Mouse (Mus musculus): ENCODE results near the gene Dbr1.
"Not testable (repeated sequence)": the region's sequence is repeated elsewhere in the genome, so short reads cannot be mapped to it uniquely, and the experiment has no call there.

Dbr1 gene

GRCm38 (mm10) chr9:99575677-99576480 is at the start of gene Dbr1:
Gene Dbr1, plus strand, starts transcription at chr9:99575799.
- in situ Hi-C loops (cut with MboI, MseI), result loop anchor here (10.0 kb wide), 1 partner anchor 511 kb away; no protein-coding TSS in a partner anchor

DNA sequence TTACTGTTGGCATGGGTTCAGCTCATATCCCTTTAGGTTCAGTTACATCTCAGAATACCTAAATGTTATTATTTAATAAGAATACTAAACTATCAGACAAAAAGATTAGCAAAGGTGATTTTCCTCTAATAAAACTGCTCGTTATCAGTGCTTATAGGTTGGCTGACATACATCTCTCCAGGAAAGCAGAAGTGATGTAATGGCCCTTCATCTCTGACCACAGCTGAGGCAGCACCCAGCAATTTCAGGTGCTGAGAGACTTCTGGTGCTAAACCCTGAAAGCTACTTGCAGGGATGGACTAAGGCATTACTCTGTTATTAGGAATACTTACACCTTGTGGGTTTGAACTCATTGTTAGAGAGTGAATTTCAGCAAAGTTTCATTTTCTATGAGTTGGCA is 43.7 kb upstream of the Dbr1 start:
- in situ Hi-C loops (cut with MboI, MseI), result no loop called here

DNA sequence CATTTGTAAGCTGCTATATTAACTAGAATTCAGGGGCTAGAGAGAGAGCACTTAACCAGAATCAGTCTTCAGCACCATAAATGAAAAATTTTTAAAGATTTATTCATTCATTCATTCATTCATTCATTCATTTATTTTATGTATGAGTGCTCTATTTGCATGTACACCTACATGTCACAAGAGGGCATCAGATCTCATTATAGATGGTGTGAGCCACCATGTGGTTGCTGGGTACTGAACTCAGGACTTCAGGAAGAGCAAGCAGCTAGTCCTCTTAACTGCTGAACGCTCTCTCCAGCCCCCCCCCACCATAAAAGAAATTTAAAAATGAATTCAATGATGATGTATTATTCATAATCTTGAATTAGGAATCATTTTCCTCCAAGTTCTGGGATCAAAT is 29.3 kb upstream of the Dbr1 start:
- in situ Hi-C loops (cut with MboI, MseI), result no loop called here

DNA sequence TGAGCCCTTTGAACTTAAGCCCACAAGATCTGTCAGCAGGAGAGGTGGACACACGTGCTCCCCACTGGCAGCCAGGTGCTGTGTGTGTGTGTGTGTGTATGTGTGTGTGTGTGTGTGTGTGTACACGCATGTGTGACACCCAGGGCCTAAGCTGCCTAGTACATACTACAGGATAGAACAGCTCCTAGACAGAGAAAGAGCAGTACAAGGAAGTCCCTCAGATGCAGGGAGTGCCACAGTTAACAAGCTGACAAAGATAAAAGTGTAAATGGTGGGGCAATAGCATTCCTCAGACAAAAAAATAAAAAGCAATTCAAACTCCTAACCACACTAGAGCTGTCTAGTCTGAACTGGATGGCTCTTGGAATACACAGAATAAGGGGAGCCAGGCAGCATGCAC is 23.5 kb upstream of the Dbr1 start:
- in situ Hi-C loops (cut with MboI, MseI), result loop anchor here (25.0 kb wide), 1 partner anchor 965 kb away; no protein-coding TSS in a partner anchor

GRCm38 (mm10) chr9:99553049-99553448 is 22.6 kb upstream of the Dbr1 start:
- in situ Hi-C loops (cut with MboI, MseI), result loop anchor here (25.0 kb wide), 1 partner anchor 966 kb away; no protein-coding TSS in a partner anchor

GRCm38 (mm10) chr9:99554052-99554451 is 21.5 kb upstream of the Dbr1 start:
- in situ Hi-C loops (cut with MboI, MseI), result loop anchor here (25.0 kb wide), 1 partner anchor 967 kb away; no protein-coding TSS in a partner anchor

GRCm38 (mm10) chr9:99555253-99555652 is 20.3 kb upstream of the Dbr1 start:
- in situ Hi-C loops (cut with MboI, MseI), result loop anchor here (25.0 kb wide), 1 partner anchor 968 kb away; no protein-coding TSS in a partner anchor

DNA sequence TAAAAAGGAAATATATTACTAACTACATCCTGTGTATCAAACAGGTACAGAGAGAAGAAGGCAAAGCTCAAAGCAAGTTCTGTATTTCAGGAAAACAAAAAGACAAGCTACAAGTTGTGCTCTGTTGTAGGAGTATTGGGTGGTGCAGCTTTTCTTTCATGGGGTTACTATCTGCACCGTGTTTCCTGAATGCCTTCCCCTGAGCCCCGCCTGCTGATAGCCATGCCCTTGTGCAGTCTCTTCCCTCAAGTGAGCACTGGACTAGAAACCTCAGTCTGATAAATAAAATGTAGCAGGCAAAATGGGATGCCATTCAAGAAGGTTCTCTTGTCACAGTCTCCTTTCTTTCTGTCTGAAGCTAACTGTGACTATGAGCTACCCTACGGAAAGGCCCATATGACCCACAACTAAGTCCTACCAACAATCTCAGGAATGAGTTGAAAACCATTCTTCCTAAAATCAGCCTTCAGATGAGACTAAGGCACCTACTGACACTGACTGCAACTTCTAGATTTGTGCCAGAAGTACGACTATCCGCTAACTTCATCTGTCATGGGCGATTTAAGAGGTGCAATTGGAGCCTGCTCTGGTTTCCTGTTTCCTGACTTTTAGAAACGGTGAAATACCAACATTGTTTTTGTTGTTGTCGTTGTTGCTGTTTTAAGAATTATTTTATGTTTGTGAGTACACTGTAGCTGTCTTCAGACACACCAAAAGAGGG is 17.9 kb upstream of the Dbr1 start:
- in situ Hi-C loops (cut with MboI, MseI), result loop anchor here (25.0 kb wide), 1 partner anchor 970 kb away; no protein-coding TSS in a partner anchor

- in situ Hi-C loops (cut with MboI, MseI), result loop anchor here (25.0 kb wide), 1 partner anchor 972 kb away; no protein-coding TSS in a partner anchor
Observed at GRCm38 (mm10) chr9:99558824-99559556, 16.6 kb upstream of the Dbr1 start.

- in situ Hi-C loops (cut with MboI, MseI), result loop anchor here (25.0 kb wide), 1 partner anchor 972 kb away; no protein-coding TSS in a partner anchor
Observed at GRCm38 (mm10) chr9:99559557-99559904, 16.1 kb upstream of the Dbr1 start.

GRCm38 (mm10) chr9:99560389-99560788 is 15.2 kb upstream of the Dbr1 start:
- in situ Hi-C loops (cut with MboI, MseI), result loop anchor here (25.0 kb wide), 1 partner anchor 973 kb away; no protein-coding TSS in a partner anchor

GRCm38 (mm10) chr9:99563714-99564113 is 11.9 kb upstream of the Dbr1 start:
- in situ Hi-C loops (cut with MboI, MseI), result loop anchor here (25.0 kb wide), 1 partner anchor 976 kb away; no protein-coding TSS in a partner anchor

GRCm38 (mm10) chr9:99568023-99568346 is 7.6 kb upstream of the Dbr1 start:
- in situ Hi-C loops (cut with MboI, MseI), result loop anchor here (25.0 kb wide), 1 partner anchor 981 kb away; no protein-coding TSS in a partner anchor

GRCm38 (mm10) chr9:99568347-99569070 is 7.1 kb upstream of the Dbr1 start, which contains the start of gene Armc8:
Gene Armc8, minus strand, starts transcription at chr9:99568899.
- in situ Hi-C loops (cut with MboI, MseI), result loop anchor here (25.0 kb wide), 1 partner anchor 981 kb away; no protein-coding TSS in a partner anchor

GRCm38 (mm10) chr9:99569071-99569397 is 6.6 kb upstream of the Dbr1 start:
- in situ Hi-C loops (cut with MboI, MseI), result loop anchor here (25.0 kb wide), 1 partner anchor 982 kb away; no protein-coding TSS in a partner anchor

DNA sequence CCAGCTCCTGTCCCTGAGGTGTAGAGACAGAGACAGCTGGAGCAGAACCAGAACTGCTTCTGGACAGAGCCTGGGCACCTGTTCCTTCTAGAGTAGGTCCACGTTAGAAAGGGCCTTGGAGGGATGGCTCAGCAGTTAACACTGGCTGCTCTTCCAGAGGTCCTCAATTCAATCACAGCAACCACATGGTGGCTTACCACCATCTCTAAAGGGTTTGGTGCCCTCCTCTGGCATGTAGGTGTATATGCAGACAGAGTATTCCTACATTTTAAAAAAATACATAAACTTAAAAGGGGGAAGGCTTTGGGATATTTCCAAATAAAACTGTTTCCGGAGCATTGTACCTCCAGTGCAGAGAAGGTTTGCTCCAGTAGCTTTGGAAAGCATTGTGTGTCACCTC is 5.1 kb downstream of the Dbr1 start:
- in situ Hi-C loops (cut with MboI, MseI), result no loop called here

- in situ Hi-C loops (cut with MboI, MseI), result no loop called here
Observed at GRCm38 (mm10) chr9:99587505-99588202, 12.1 kb downstream of the Dbr1 start.

GRCm38 (mm10) chr9:99591144-99591543 is 15.5 kb downstream of the Dbr1 start:
- in situ Hi-C loops (cut with MboI, MseI), result no loop called here

DNA sequence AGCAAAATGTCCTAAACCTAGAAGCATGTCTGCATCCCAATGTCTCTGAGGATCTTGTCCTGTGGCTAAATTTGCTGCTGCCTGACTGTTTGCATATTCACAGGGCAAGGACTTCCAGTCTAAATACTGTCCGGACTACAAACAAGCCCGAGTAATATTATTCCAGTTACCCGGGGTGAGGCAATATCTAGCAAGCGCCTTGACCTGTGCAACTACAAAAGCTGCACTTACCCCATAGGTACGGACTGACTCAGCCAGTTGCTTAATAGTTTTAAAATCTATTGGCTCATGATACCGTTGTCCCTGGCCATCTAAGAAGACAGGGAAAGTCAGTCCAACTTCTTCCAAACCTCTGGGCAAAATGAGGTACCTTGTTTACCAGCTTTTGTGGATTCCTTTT is 23.5 kb downstream of the Dbr1 start:
- in situ Hi-C loops (cut with MboI, MseI), result not testable (repeated sequence)

DNA sequence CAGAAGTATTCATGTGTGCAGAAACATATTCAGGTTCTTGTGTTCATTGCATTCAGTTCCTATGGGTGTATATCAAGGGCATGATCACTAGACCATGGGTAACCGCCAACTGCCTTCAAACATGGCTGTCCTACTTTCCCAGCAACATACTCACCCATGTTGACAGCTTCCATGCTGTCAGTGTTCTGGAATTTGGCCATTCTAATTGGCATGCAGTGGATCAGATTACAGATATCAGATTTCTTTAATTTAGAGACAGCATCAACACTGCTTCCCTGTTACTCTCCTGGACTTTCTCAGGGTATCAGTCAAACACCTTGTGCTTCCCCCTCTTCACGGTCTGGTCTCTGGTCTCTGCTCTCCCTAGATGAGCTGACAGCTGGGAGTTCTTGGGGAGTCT is 28.0 kb downstream of the Dbr1 start:
- in situ Hi-C loops (cut with MboI, MseI), result no loop called here

Data from regulatory T cell (primary cell).